Mouse (Mus musculus): ENCODE data around the gene Zfp120.
"Not testable (repeated sequence)": the region's sequence is repeated elsewhere in the genome, so short reads cannot be mapped to it uniquely, and the experiment has no call there.

Zfp120 gene

GRCm38 (mm10) chr2:150136435-150136897 is at the start of gene Zfp120:
TSS of gene Zfp120 (minus strand) at chr2:150136708.
- peak; percentile 81 for DNase-seq (ENCODE audit: low spot score)

GRCm38 (mm10) chr2:150181570-150181999 is 45.1 kb upstream of the Zfp120 start, which contains the start of gene Gm14139:
TSS of gene Gm14139 (plus strand) at chr2:150181755.
- not testable (repeated sequence) for DNase-seq (ENCODE audit: low spot score)

GRCm38 (mm10) chr2:150181046-150181445 is 44.5 kb upstream of the Zfp120 start:
- not testable (repeated sequence) for DNase-seq (ENCODE audit: low spot score)

- not testable (repeated sequence) for DNase-seq (ENCODE audit: low spot score)
Measured at GRCm38 (mm10) chr2:150179579-150179978, 43.1 kb upstream of the Zfp120 start, which contains the start of gene Gm10770. TSS of gene Gm10770 (minus strand) at chr2:150179679.

GRCm38 (mm10) chr2:150173833-150174232 is 37.3 kb upstream of the Zfp120 start:
- DNase-seq (ENCODE audit: low spot score): no peak

GRCm38 (mm10) chr2:150166703-150167102 is 30.2 kb upstream of the Zfp120 start:
- DNase-seq (ENCODE audit: low spot score): no peak

GRCm38 (mm10) chr2:150132773-150133172 is 3.7 kb downstream of the Zfp120 start:
- peak; percentile 3 for DNase-seq (ENCODE audit: low spot score)

GRCm38 (mm10) chr2:150132002-150132401 is 4.5 kb downstream of the Zfp120 start:
- not testable (repeated sequence) for DNase-seq (ENCODE audit: low spot score)

- no peak for DNase-seq (ENCODE audit: low spot score)
Measured at GRCm38 (mm10) chr2:150111247-150111912, 25.1 kb downstream of the Zfp120 start.

- peak; percentile 11 for DNase-seq (ENCODE audit: low spot score)
Measured at GRCm38 (mm10) chr2:150099618-150100017, 36.9 kb downstream of the Zfp120 start.
